Mouse (Mus musculus): ENCODE data around the gene Klhl5.

Gene Klhl5

GRCm38 (mm10) chr5:65106876-65107772 is at the start of gene Klhl5:
Gene Klhl5, plus strand, starts transcription at chr5:65107539.
- peak; percentile 92 for DNase-seq (ENCODE audit: low read depth)

GRCm38 (mm10) chr5:65057596-65057995 is 49.7 kb upstream of the Klhl5 start:
- no peak for DNase-seq (ENCODE audit: low read depth)

- DNase-seq (ENCODE audit: low read depth), result no peak
These were observed 47.5 kb upstream of the Klhl5 start for GRCm38 (mm10) chr5:65059806-65060205.

- no peak for DNase-seq (ENCODE audit: low read depth)
These were observed 45.1 kb upstream of the Klhl5 start for GRCm38 (mm10) chr5:65062236-65062635.

GRCm38 (mm10) chr5:65063266-65063665 is 44.1 kb upstream of the Klhl5 start:
- no peak for DNase-seq (ENCODE audit: low read depth)

GRCm38 (mm10) chr5:65068166-65068565 is 39.2 kb upstream of the Klhl5 start:
- DNase-seq (ENCODE audit: low read depth), result no peak

DNA sequence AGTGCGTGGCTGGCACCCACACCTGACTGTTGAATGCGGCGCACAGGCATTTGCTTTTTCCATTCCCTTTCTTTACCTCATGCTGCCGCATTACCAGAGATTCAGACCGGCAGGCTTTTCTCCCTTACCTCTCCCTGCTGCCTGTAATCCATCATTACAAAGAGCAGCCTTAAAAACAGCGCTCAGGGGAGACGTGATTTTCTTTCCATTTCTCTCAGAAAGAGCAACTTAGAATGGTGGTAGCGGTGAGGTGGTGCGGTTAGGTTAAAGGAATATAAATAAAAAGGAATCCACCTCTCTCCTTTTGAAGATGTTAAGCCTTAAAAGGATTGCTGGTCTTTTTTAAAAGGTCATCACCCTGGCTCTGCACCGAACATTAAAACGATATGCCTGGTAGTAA is 37.5 kb upstream of the Klhl5 start:
- DNase-seq (ENCODE audit: low read depth), result no peak

- no peak for DNase-seq (ENCODE audit: low read depth)
These were observed 35.6 kb upstream of the Klhl5 start for GRCm38 (mm10) chr5:65071689-65072118.

- DNase-seq (ENCODE audit: low read depth), result no peak
These were observed 34.1 kb upstream of the Klhl5 start for GRCm38 (mm10) chr5:65073247-65073646.

GRCm38 (mm10) chr5:65074693-65075092 is 32.6 kb upstream of the Klhl5 start:
- DNase-seq (ENCODE audit: low read depth), result no peak

- peak; percentile 35 for DNase-seq (ENCODE audit: low read depth)
These were observed 31.3 kb upstream of the Klhl5 start for GRCm38 (mm10) chr5:65076087-65076486.

GRCm38 (mm10) chr5:65076748-65077147 is 30.6 kb upstream of the Klhl5 start:
- DNase-seq (ENCODE audit: low read depth), result no peak

- peak; percentile 59 for DNase-seq (ENCODE audit: low read depth)
These were observed 29.3 kb upstream of the Klhl5 start for GRCm38 (mm10) chr5:65078081-65078480.

GRCm38 (mm10) chr5:65079881-65080280 is 27.5 kb upstream of the Klhl5 start:
- no peak for DNase-seq (ENCODE audit: low read depth)

DNA sequence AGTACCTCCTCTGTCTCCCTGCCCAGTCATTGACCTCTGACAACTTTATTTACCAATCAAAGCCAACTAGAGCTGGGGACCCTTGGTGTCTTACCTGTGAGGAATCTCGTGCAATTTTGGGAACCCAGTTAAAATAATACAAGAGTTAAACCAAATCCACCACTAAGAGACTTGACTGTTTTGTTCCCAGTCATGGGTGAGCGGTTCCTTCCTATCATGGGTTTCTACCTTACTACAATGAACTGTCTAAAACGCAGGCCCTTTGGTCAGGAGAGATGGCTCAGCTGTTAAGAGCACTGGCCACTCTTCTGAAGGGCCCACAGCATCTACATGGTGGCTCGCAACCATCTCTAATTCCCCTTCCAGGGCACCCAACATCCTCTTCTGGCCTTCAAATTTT is 25.5 kb upstream of the Klhl5 start:
- DNase-seq (ENCODE audit: low read depth), result no peak

- DNase-seq (ENCODE audit: low read depth), result peak; percentile 83
These were observed 20.8 kb upstream of the Klhl5 start for GRCm38 (mm10) chr5:65086522-65086921.

DNA sequence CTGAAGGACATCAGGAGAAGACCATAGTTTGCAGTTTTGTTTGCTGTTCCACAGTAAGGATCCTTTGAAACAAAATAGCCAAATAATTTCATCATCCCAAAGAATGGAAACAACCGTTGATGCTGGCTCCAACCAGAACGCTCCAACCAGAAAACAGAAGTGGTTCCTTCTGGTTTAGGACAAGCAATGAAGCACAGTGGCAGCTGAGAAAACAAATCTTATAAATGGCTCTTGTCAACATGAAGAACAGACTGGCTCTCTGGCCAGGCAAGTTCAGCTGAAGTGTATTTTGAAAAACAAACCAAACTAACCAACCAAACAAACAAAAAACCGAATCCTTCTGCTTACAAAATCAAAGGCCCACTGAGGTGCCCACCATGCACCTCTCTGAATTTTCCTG is 17.6 kb upstream of the Klhl5 start:
- no peak for DNase-seq (ENCODE audit: low read depth)

GRCm38 (mm10) chr5:65091184-65091858 is 16.0 kb upstream of the Klhl5 start:
- DNase-seq (ENCODE audit: low read depth), result no peak

DNA sequence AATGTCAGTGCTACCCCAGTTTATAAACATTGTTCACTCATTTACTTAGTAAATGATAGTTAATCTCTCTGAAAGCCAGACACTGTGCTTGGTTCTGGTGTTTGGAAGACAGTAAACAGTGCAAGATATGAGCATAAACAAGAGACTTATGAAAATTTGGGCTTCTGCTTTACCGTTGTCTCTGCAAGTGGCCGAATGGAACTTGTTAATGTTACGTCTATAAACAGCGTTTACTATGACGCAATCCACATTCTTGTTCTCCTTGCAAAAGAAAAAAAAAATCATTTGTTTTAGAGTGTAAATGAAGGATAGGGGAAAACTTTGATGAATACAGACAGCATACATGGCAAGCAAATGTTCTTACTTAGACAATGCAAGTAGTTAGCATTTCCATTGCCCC is 15.4 kb upstream of the Klhl5 start, which contains the start of gene Tmem156:
TSS of gene Tmem156 (minus strand) at position 212 of the 400 bp plus-strand sequence.
- DNase-seq (ENCODE audit: low read depth), result peak; percentile 31

GRCm38 (mm10) chr5:65093769-65094168 is 13.6 kb upstream of the Klhl5 start:
- no peak for DNase-seq (ENCODE audit: low read depth)

GRCm38 (mm10) chr5:65094902-65095545 is 12.3 kb upstream of the Klhl5 start:
- no peak for DNase-seq (ENCODE audit: low read depth)

GRCm38 (mm10) chr5:65096082-65096481 is 11.3 kb upstream of the Klhl5 start:
- no peak for DNase-seq (ENCODE audit: low read depth)

DNA sequence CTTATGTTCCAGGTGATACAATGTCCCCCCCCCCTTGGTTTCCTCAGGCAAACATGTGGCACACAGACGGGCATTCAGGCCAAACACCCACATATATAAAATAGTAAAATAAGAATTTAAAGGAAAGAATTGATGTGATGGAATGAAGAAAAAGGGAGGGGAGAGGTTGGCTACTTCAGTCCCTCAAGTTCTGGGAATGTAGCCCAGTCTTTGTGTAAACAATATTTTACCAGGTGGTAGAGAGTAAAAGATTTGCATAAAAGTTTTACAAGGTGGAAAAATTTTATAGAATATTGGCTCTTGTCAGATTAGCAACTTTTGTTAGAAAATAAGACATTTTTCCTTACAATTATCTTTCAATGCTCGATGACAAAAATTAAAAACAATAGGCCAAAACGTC is 10.5 kb upstream of the Klhl5 start:
- DNase-seq (ENCODE audit: low read depth), result peak; percentile 54

Measured in NIH3T3 (cell line).